Comparison of ENCODE assay signal across 9 mouse cellular contexts in genomic region chr7:30955584-30956356, GRCm38 (mm10). TPM values are rescaled to one million over a fixed set of nuclear protein-coding genes. Genes with fewer than 3 reads are reported as not detected.
DNase-seq lines count a peak whose midpoint lies in the region; ATAC-seq and TF ChIP-seq lines count a peak whose summit lies in the region.
"Had no signal": no experiment of that assay in that cellular context is flagged by ENCODE, and none has a peak within 500 bp of the region (broad histone marks: within the 10 kb centered on the region; RNA-seq: fewer than 3 reads in every experiment).

No protein-coding gene starts in this region.

- TF ChIP-seq RAD21 in MEL (IDR thresholded peaks at IDR 0.05; ENCODE audit: low read depth, low read length), result no peak

- H3K79me2 ChIP-seq in MEL (ENCODE audit: control insufficient read depth, insufficient read depth, low read length, poor library complexity), result peaks cover 18% of the 10 kb centered on the region

- peak overlapping the region; percentile 85 to 97 for H3K4me3 ChIP-seq in MEL (ENCODE audit: control insufficient read depth in 1 of 2, insufficient read depth in 1 of 2, low read depth in 2 of 2, low read length in 2 of 2)
- H3K4me3 ChIP-seq in lung, embryonic 15.5 days, result peak overlapping the region; percentile 97
- peak overlapping the region; percentile 70 for H3K4me3 ChIP-seq in thymus, adult 2 months (ENCODE audit: control insufficient read depth, insufficient read depth, low read length)

- peak; percentile 78 for DNase-seq in MEL (ENCODE audit: low read depth, low spot score)
- peak; percentile 94 for DNase-seq in cerebellum, adult 9-10 months
- peak; percentile 83 for DNase-seq in forelimb bud, embryonic 11.5 days (ENCODE audit: low read depth, low spot score)
- peak; percentile 49 for DNase-seq in layer of hippocampus, adult 9-10 months (ENCODE audit: low spot score)
- peak; percentile 77 for DNase-seq in ovary, adult 18-20 months (ENCODE audit: low spot score)
- peak; percentile 76 for DNase-seq in thymus, adult 2 months

- peak; percentile 6 to 63; a peak in 1 of 4 replicates for TF ChIP-seq POLR2A in MEL (IDR thresholded peaks at IDR 0.05; ENCODE audit: control insufficient read depth in 1 of 2, insufficient read depth in 1 of 2, low read depth in 1 of 2, low read length in 2 of 2, poor library complexity in 1 of 2)
- peak; percentile 43; the same call in 1 of the 2 replicates for TF ChIP-seq POLR2A in thymus, adult 2 months (IDR thresholded peaks at IDR 0.05; ENCODE audit: control insufficient read depth, extremely low read depth, insufficient read depth, low read length, poor library complexity)

- no peaks in the 10 kb centered on the region for H3K9me3 ChIP-seq in MEL (replicated peaks; ENCODE audit: insufficient read depth, low read length)
- H3K9me3 ChIP-seq in lung, embryonic 15.5 days, result no peaks in the 10 kb centered on the region

- TF ChIP-seq EP300 in MEL (IDR thresholded peaks at IDR 0.05; ENCODE audit: low read depth in 1 of 2, low read length in 2 of 2), result no peak

- H3K4me1 ChIP-seq in MEL (ENCODE audit: control insufficient read depth in 1 of 2, insufficient read depth in 2 of 2, low read length in 2 of 2), result peaks cover 0 to 11% of the 10 kb centered on the region in 2 experiments; a peak in 1 of 4 replicates
- peaks cover 16% of the 10 kb centered on the region for H3K4me1 ChIP-seq in lung, embryonic 15.5 days
- H3K4me1 ChIP-seq in thymus, adult 2 months (replicated peaks; ENCODE audit: control insufficient read depth, insufficient read depth, low read length), result peaks cover 12% of the 10 kb centered on the region

- H3K36me3 ChIP-seq in MEL (ENCODE audit: control insufficient read depth in 1 of 2, insufficient read depth in 2 of 2, low read length in 2 of 2), result peaks cover 2 to 9% of the 10 kb centered on the region in 2 experiments
- H3K36me3 ChIP-seq in lung, embryonic 15.5 days, result peaks cover 50% of the 10 kb centered on the region
- peaks cover 41% of the 10 kb centered on the region for H3K36me3 ChIP-seq in thymus, adult 2 months (ENCODE audit: control insufficient read depth, insufficient read depth, low read length)

- TF ChIP-seq CTCF in MEL (IDR thresholded peaks at IDR 0.05 in 2 of 3, conservative IDR thresholded peaks at IDR 0.05 in 1 of 3; ENCODE audit: control insufficient read depth in 1 of 3, insufficient read depth in 1 of 3, low read depth in 2 of 3, low read length in 3 of 3, poor library complexity in 1 of 3, severe bottlenecking in 1 of 3), result peak in 2 of 3 experiments; percentile 68 to 84; a peak in 5 of 6 replicates
- TF ChIP-seq CTCF in thymus, adult 2 months (IDR thresholded peaks at IDR 0.05; ENCODE audit: borderline replicate concordance, control insufficient read depth, extremely low read depth, insufficient read depth, low read length, poor library complexity), result peak; percentile 99

- ATAC-seq in hematopoietic stem cell, adult 5-6 weeks (replicated peaks in 1 of 2; ENCODE audit: insufficient read depth in 1 of 2, low FRiP score in 2 of 2, low TSS enrichment in 1 of 2, low read depth in 1 of 2, poor library complexity in 2 of 2, severe bottlenecking in 2 of 2), result peak; percentile 63 to 66
- ATAC-seq in lung, embryonic 15.5 days (ENCODE audit: borderline replicate concordance, extremely low read depth, low FRiP score, low TSS enrichment), result peak; percentile 72

- peak overlapping the region; percentile 71 for H3K4me2 ChIP-seq in lung, embryonic 15.5 days

- WGBS in lung, embryonic 15.5 days, result 0% methylated on average over 51 of the region's 64 CpGs
- WGBS in thymus, adult 2 months, result 1% methylated on average over 63 of the region's 64 CpGs

- H3K9ac ChIP-seq in MEL (ENCODE audit: control insufficient read depth, low read depth, low read length, poor library complexity, severe bottlenecking), result peak overlapping the region; percentile 98
- H3K9ac ChIP-seq in lung, embryonic 15.5 days, result peak overlapping the region; percentile 99

- H3K27ac ChIP-seq in MEL (ENCODE audit: control insufficient read depth, low read depth, low read length), result peak overlapping the region; percentile 26
- peak overlapping the region; percentile 99 for H3K27ac ChIP-seq in lung, embryonic 15.5 days
- peak overlapping the region; percentile 37; the same call in 1 of the 2 replicates for H3K27ac ChIP-seq in thymus, adult 2 months (ENCODE audit: control insufficient read depth, insufficient read depth, low read length)

- no peaks in the 10 kb centered on the region for H3K27me3 ChIP-seq in MEL (ENCODE audit: control insufficient read depth in 1 of 2, insufficient read depth in 2 of 2, low read length in 2 of 2)
- no peaks in the 10 kb centered on the region for H3K27me3 ChIP-seq in lung, embryonic 15.5 days
- no peaks in the 10 kb centered on the region for H3K27me3 ChIP-seq in thymus, adult 2 months (ENCODE audit: control insufficient read depth, insufficient read depth, low read length)

TF ChIP-seq in MEL, 35 proteins besides CTCF, POLR2A, EP300 and RAD21 (continues in another document):
- TF ChIP-seq UBTF (IDR thresholded peaks at IDR 0.05; ENCODE audit: borderline replicate concordance, insufficient read depth, low read depth, low read length) (0 out of 2 replicates have a peak, but pooled peaks have one; percentile 41), E2F4 (IDR thresholded peaks at IDR 0.05; ENCODE audit: borderline replicate concordance, low read depth, low read length) (no peak), GATA1 (IDR thresholded peaks at IDR 0.05; ENCODE audit: low read depth, low read length) (no peak), NRF1 (IDR thresholded peaks at IDR 0.05; ENCODE audit: insufficient read depth, low read depth, low read length, poor library complexity, severe bottlenecking) (no peak), GABPA (IDR thresholded peaks at IDR 0.05; ENCODE audit: low read depth, low read length) (no peak), ZKSCAN1 (IDR thresholded peaks at IDR 0.05; ENCODE audit: low read depth, low read length) (no peak), TAL1 (IDR thresholded peaks at IDR 0.05; ENCODE audit: low read length) (no peak), RCOR1 (IDR thresholded peaks at IDR 0.05; ENCODE audit: low read depth, low read length) (no peak), NELFE (IDR thresholded peaks at IDR 0.05; ENCODE audit: low read depth, low read length) (0 out of 2 replicates have a peak, but pooled peaks have one; percentile 42), SIN3A (IDR thresholded peaks at IDR 0.05; ENCODE audit: low read length) (peak; percentile 31; the same call in 1 of the 2 replicates), JUND (IDR thresholded peaks at IDR 0.05; ENCODE audit: low read depth, low read length) (no peak), ELF1 (IDR thresholded peaks at IDR 0.05; ENCODE audit: low read depth, low read length) (no peak), ZMIZ1 (IDR thresholded peaks at IDR 0.05; ENCODE audit: low read depth, low read length) (no peak), KAT2A (conservative IDR thresholded peaks at IDR 0.05; ENCODE audit: low read depth, low read length) (no peak), BHLHE40 (IDR thresholded peaks at IDR 0.05; ENCODE audit: borderline replicate concordance, low read depth, low read length) (no peak), POLR2AphosphoS2 (IDR thresholded peaks at IDR 0.05; ENCODE audit: low read length) (no peak), USF1 (IDR thresholded peaks at IDR 0.05; ENCODE audit: low read depth, low read length) (no peak), CHD2 (IDR thresholded peaks at IDR 0.05; ENCODE audit: low read length) (no peak), MEF2A (IDR thresholded peaks at IDR 0.05; ENCODE audit: extremely low read depth, insufficient replicate concordance, low read depth, low read length, poor library complexity, severe bottlenecking) (no peak), HCFC1 (IDR thresholded peaks at IDR 0.05; ENCODE audit: low read depth, low read length) (0 out of 2 replicates have a peak, but pooled peaks have one; percentile 31), POLR2AphosphoS5 (IDR thresholded peaks at IDR 0.05; ENCODE audit: borderline replicate concordance, low read depth, low read length) (no peak), MYB (IDR thresholded peaks at IDR 0.05; ENCODE audit: low read depth, low read length) (no peak)

RNA-seq across cellular contexts. Expression of gene Usf2, which starts 0.8 kb away (rescaled TPM):
- 34.4 and 43.0 TPM in 2 replicates for total RNA-seq in MEL (2012; rRNA removed)
- polyA plus RNA-seq in MEL (2012; ENCODE audit: insufficient read depth in 1 of 2, insufficient read length in 2 of 2, low read depth in 1 of 2, low replicate concordance in 2 of 2, missing spikeins in 1 of 2), result 100 to 1,000 TPM in 1 of 2 experiments, not detected in 1; 144 TPM
- total RNA-seq in hematopoietic stem cell, adult 5-6 weeks (2017), result 120 and 164 TPM in 2 replicates
- polyA plus RNA-seq in lung, embryonic 15.5 days (2015; fragmentation: Nextera tagmentation; extraction: Ambion mirVana), result 25.6 and 27.5 TPM in 2 replicates
- polyA plus RNA-seq in thymus, adult 2 months (2012; rRNA removed), result 288 and 342 TPM in 2 replicates

RNA-seq across cellular contexts. Expression of gene Hamp, which starts 11.9 kb away (rescaled TPM):
- not detected in 2 replicates for total RNA-seq in MEL (2012; rRNA removed)
- not detected for polyA plus RNA-seq in MEL (2012; ENCODE audit: insufficient read depth in 1 of 2, insufficient read length in 2 of 2, low read depth in 1 of 2, low replicate concordance in 2 of 2, missing spikeins in 1 of 2)
- not detected in 2 replicates for total RNA-seq in hematopoietic stem cell, adult 5-6 weeks (2017)
- 0.78 TPM in 1 of 2 replicates, not detected in the other for polyA plus RNA-seq in lung, embryonic 15.5 days (2015; fragmentation: Nextera tagmentation; extraction: Ambion mirVana)
- polyA plus RNA-seq in thymus, adult 2 months (2012; rRNA removed), result 23.6 and 33.1 TPM in 2 replicates
- polyA plus RNA-seq: macrophage had no signal

RNA-seq across cellular contexts. Expression of gene Lsr, which starts 17.5 kb away (rescaled TPM):
- total RNA-seq in MEL (2012; rRNA removed), result not detected in 2 replicates
- under 1 TPM in 1 of 2 experiments, not detected in 1; 0.22 TPM for polyA plus RNA-seq in MEL (2012; ENCODE audit: insufficient read depth in 1 of 2, insufficient read length in 2 of 2, low read depth in 1 of 2, low replicate concordance in 2 of 2, missing spikeins in 1 of 2)
- 1.2 and 2.4 TPM in 2 replicates for total RNA-seq in hematopoietic stem cell, adult 5-6 weeks (2017)
- polyA plus RNA-seq in lung, embryonic 15.5 days (2015; fragmentation: Nextera tagmentation; extraction: Ambion mirVana), result 80.6 and 89.1 TPM in 2 replicates
- 27.6 and 34.6 TPM in 2 replicates for polyA plus RNA-seq in thymus, adult 2 months (2012; rRNA removed)

RNA-seq across cellular contexts. Expression of gene Fam187b, which starts 17.8 kb away (rescaled TPM):
- not detected in 2 replicates for total RNA-seq in MEL (2012; rRNA removed)
- not detected for polyA plus RNA-seq in MEL (2012; ENCODE audit: insufficient read depth in 1 of 2, insufficient read length in 2 of 2, low read depth in 1 of 2, low replicate concordance in 2 of 2, missing spikeins in 1 of 2)
- total RNA-seq in hematopoietic stem cell, adult 5-6 weeks (2017), result not detected in 2 replicates
- 6.3 TPM in 2 replicates for polyA plus RNA-seq in lung, embryonic 15.5 days (2015; fragmentation: Nextera tagmentation; extraction: Ambion mirVana)
- polyA plus RNA-seq in thymus, adult 2 months (2012; rRNA removed), result 1.00 and 1.2 TPM in 2 replicates

RNA-seq across cellular contexts. Expression of gene Hamp2, which starts 31.3 kb away (rescaled TPM):
- not detected in 2 replicates for total RNA-seq in MEL (2012; rRNA removed)
- polyA plus RNA-seq in MEL (2012; ENCODE audit: insufficient read depth in 1 of 2, insufficient read length in 2 of 2, low read depth in 1 of 2, low replicate concordance in 2 of 2, missing spikeins in 1 of 2), result not detected
- total RNA-seq in hematopoietic stem cell, adult 5-6 weeks (2017), result not detected in 2 replicates
- polyA plus RNA-seq in lung, embryonic 15.5 days (2015; fragmentation: Nextera tagmentation; extraction: Ambion mirVana), result not detected in 2 replicates
- polyA plus RNA-seq in thymus, adult 2 months (2012; rRNA removed), result 2.2 and 12.5 TPM in 2 replicates
- polyA plus RNA-seq: macrophage had no signal

Comparison
In these comparisons a context has a peak if more than half of its experiments do, and no peak if none do; other contexts are left out.
1. Peak in every context shown above with its lines: DNase-seq, ATAC-seq, H3K4me3 ChIP-seq and H3K27ac ChIP-seq.
2. H3K27ac ChIP-seq: peak in every context shown above with its lines; median percentile 99 in lung, embryonic 15.5 days; 37 in thymus, adult 2 months; 26 in MEL.
3. RNA of gene Hamp, which starts 11.9 kb away (polyA plus RNA-seq): 23.6 to 33.1 TPM in thymus, adult 2 months; not detected in MEL and 0.78 TPM in lung, embryonic 15.5 days; every median in the first group is over 10 times any median in the second.
4. RNA of gene Lsr, which starts 17.5 kb away (polyA plus RNA-seq): 80.6 to 89.1 TPM in lung, embryonic 15.5 days and 27.6 to 34.6 TPM in thymus, adult 2 months; 0.22 TPM in MEL; every median in the first group is over 10 times any median in the second.